Mouse (Mus musculus) heart, adult 18-20 months (tissue): Measurements from ENCODE around the gene Rapgef3. TPM values are rescaled to one million over a fixed set of nuclear protein-coding genes. Genes with fewer than 3 reads are reported as not detected.

ENCODE experiments used
- DNase-seq, 2 experiments: peaks; one replicate each; pipeline ENCODE4 v3.0.0; 2021 to 2022; ENCODE audit warnings: mixed read lengths in 1 of 2
- total RNA-seq, 2 experiments: library from RNA; stranded (reverse); gene quantifications; 2 replicates each; pipeline ENCODE4 v1.2.3; 2021

Gene Rapgef3
- total RNA-seq, 2 experiments from 2014 or later = 21.8 to 23.3 TPM

GRCm38 (mm10) chr15:97721008-97721701, 46.6 kb downstream of the Rapgef3 start:
- DNase-seq = no peak

- peak; percentile 47 to 69 for DNase-seq
Observed at GRCm38 (mm10) chr15:97720026-97720675, 47.6 kb downstream of the Rapgef3 start.

- no peak for DNase-seq
Observed at GRCm38 (mm10) chr15:97719494-97719893, 48.3 kb downstream of the Rapgef3 start.

GRCm38 (mm10) chr15:97718535-97719155, 49.1 kb downstream of the Rapgef3 start:
- no peak for DNase-seq

GRCm38 (mm10) chr15:97717861-97718534, 49.8 kb downstream of the Rapgef3 start:
- DNase-seq = peak; percentile 67 to 81

- no peak for DNase-seq
Observed at GRCm38 (mm10) chr15:97716782-97717181, 51.0 kb downstream of the Rapgef3 start.

- no peak for DNase-seq
Observed at GRCm38 (mm10) chr15:97715734-97716133, 52.0 kb downstream of the Rapgef3 start.

- no peak for DNase-seq
Observed at GRCm38 (mm10) chr15:97715083-97715482, 52.7 kb downstream of the Rapgef3 start.

- no peak for DNase-seq
Observed at GRCm38 (mm10) chr15:97712546-97712945, 55.2 kb downstream of the Rapgef3 start.

GRCm38 (mm10) chr15:97710906-97711305, 56.9 kb downstream of the Rapgef3 start:
- no peak for DNase-seq

- DNase-seq = peak; percentile 91 to 92
Observed at GRCm38 (mm10) chr15:97705211-97706050, 62.3 kb downstream of the Rapgef3 start, which contains the start of gene Rpap3. TSS of gene Rpap3 (minus strand) at chr15:97705825.

- DNase-seq = no peak
Observed at GRCm38 (mm10) chr15:97696616-97697015, 71.2 kb downstream of the Rapgef3 start.

Other genes with a start within 250 kb of the Rapgef3 start
- gene Rpap3, start 62.1 kb downstream of the Rapgef3 start, total RNA-seq = 10 to 100 TPM; 14.5 to 15.7 TPM
- gene Endou, start 36.6 kb downstream of the Rapgef3 start, total RNA-seq = 1 to 10 TPM; 1.3 to 1.8 TPM
- gene Slc48a1, start 10.5 kb upstream of the Rapgef3 start, total RNA-seq = 10 to 100 TPM; 57.9 to 69.7 TPM
- gene Hdac7, start 76.5 kb upstream of the Rapgef3 start, total RNA-seq = 10 to 100 TPM; 19.3 to 26.3 TPM
- 1 to 10 TPM; 2.4 to 3.4 TPM for gene Vdr, start 142.7 kb upstream of the Rapgef3 start, total RNA-seq
- gene Tmem106c, start 196.2 kb upstream of the Rapgef3 start, total RNA-seq = 10 to 100 TPM; 16.0 to 16.5 TPM
- gene Col2a1, start 236.7 kb upstream of the Rapgef3 start, total RNA-seq = under 1 TPM in 1 of 2 experiments, not detected in 1; 0.36 TPM